Mouse (Mus musculus): ENCODE measurements at regions not wholly inside any gene's neighbourhood (a gene's known extent, or its start where the extent isn't known, plus 50 kb on each side); places are given as distances from the start of the nearest gene placed in this dataset.

GRCm38 (mm10) chr14:105505261-105505660, 246.9 kb downstream of the Ndfip2 start:
- Histone ChIP-seq H3K27ac (no peak overlapping the region), H3K4me3 (no peak overlapping the region)
- TF ChIP-seq CTCF (conservative IDR thresholded peaks at IDR 0.05), result no peak
- no peak for DNase-seq (ENCODE audit: low spot score in 2 of 2)

GRCm38 (mm10) chr14:105504376-105504775, 246.0 kb downstream of the Ndfip2 start:
- no peak for DNase-seq (ENCODE audit: low spot score in 2 of 2)
- no peak for TF ChIP-seq CTCF (conservative IDR thresholded peaks at IDR 0.05)
- H3K27ac ChIP-seq, result no peak overlapping the region
- no peak overlapping the region for H3K4me3 ChIP-seq

GRCm38 (mm10) chr14:105503806-105504205, 245.4 kb downstream of the Ndfip2 start:
- H3K4me3 ChIP-seq, result no peak overlapping the region
- DNase-seq (ENCODE audit: low spot score in 2 of 2), result no peak
- TF ChIP-seq CTCF (conservative IDR thresholded peaks at IDR 0.05), result no peak
- H3K27ac ChIP-seq, result no peak overlapping the region

- 0 out of 2 replicates have a peak overlapping the region, but pooled peaks have one; percentile 53 for H3K27ac ChIP-seq
- no peak for TF ChIP-seq CTCF (conservative IDR thresholded peaks at IDR 0.05)
- no peak overlapping the region for H3K4me3 ChIP-seq
- no peak for DNase-seq (ENCODE audit: low spot score in 2 of 2)
Observed at GRCm38 (mm10) chr14:105502633-105502975, 244.2 kb downstream of the Ndfip2 start.

- DNase-seq (ENCODE audit: low spot score in 2 of 2), result no peak
- no peak overlapping the region for H3K4me3 ChIP-seq
- peak overlapping the region; percentile 53; the same call in 1 of the 2 replicates for H3K27ac ChIP-seq
- no peak for TF ChIP-seq CTCF (conservative IDR thresholded peaks at IDR 0.05)
Observed at GRCm38 (mm10) chr14:105501792-105502632, 243.6 kb downstream of the Ndfip2 start.

- no peak for TF ChIP-seq CTCF (conservative IDR thresholded peaks at IDR 0.05)
- DNase-seq (ENCODE audit: low spot score in 2 of 2), result no peak
- peak overlapping the region; percentile 53 for H3K27ac ChIP-seq
- H3K4me3 ChIP-seq, result no peak overlapping the region
Observed at GRCm38 (mm10) chr14:105500966-105501741, 242.8 kb downstream of the Ndfip2 start.

GRCm38 (mm10) chr14:105499319-105499895, 241.0 kb downstream of the Ndfip2 start:
- no peak overlapping the region for H3K4me3 ChIP-seq
- TF ChIP-seq CTCF (conservative IDR thresholded peaks at IDR 0.05), result no peak
- no peak overlapping the region for H3K27ac ChIP-seq
- no peak for DNase-seq (ENCODE audit: low spot score in 2 of 2)

GRCm38 (mm10) chr14:105498155-105498906, 240.0 kb downstream of the Ndfip2 start:
- DNase-seq (ENCODE audit: low spot score in 2 of 2), result peak in 1 of 2 experiments; percentile 28
- no peak for TF ChIP-seq CTCF (conservative IDR thresholded peaks at IDR 0.05)
- no peak overlapping the region for H3K27ac ChIP-seq
- no peak overlapping the region for H3K4me3 ChIP-seq

- no peak for TF ChIP-seq CTCF (conservative IDR thresholded peaks at IDR 0.05)
- DNase-seq (ENCODE audit: low spot score in 2 of 2), result no peak
- H3K4me3 ChIP-seq, result no peak overlapping the region
- no peak overlapping the region for H3K27ac ChIP-seq
Observed at GRCm38 (mm10) chr14:105495161-105495560, 236.8 kb downstream of the Ndfip2 start.

GRCm38 (mm10) chr14:105494415-105494814, 236.0 kb downstream of the Ndfip2 start:
- Histone ChIP-seq H3K4me3 (no peak overlapping the region), H3K27ac (no peak overlapping the region)
- no peak for TF ChIP-seq CTCF (conservative IDR thresholded peaks at IDR 0.05)
- no peak for DNase-seq (ENCODE audit: low spot score in 2 of 2)

- DNase-seq (ENCODE audit: low spot score in 2 of 2), result peak in 1 of 2 experiments; percentile 26
- H3K27ac ChIP-seq, result no peak overlapping the region
- H3K4me3 ChIP-seq, result no peak overlapping the region
- TF ChIP-seq CTCF (conservative IDR thresholded peaks at IDR 0.05), result no peak; the same call in 1 of the 2 replicates
Observed at GRCm38 (mm10) chr14:105490158-105490557, 231.8 kb downstream of the Ndfip2 start.

GRCm38 (mm10) chr14:105483352-105484083, 225.1 kb downstream of the Ndfip2 start:
- no peak for TF ChIP-seq CTCF (conservative IDR thresholded peaks at IDR 0.05)
- peak; percentile 32 for DNase-seq (ENCODE audit: low spot score in 2 of 2)
- peak overlapping the region; percentile 85 for H3K27ac ChIP-seq
- H3K4me3 ChIP-seq, result peak overlapping the region; percentile 56

All from layer of hippocampus, adult 2 months (tissue).